Mouse (Mus musculus) midbrain, embryonic 13.5 days (tissue): ENCODE data around the gene Ccdc57. TPM values are rescaled to one million over a fixed set of nuclear protein-coding genes. Genes with fewer than 3 reads are reported as not detected.

Source experiments
- ATAC-seq: fragments of 200-750 bp; cut with Nextera tagmentation; 2 replicates; pipeline ENCODE4 v1.8.0; 2017; ENCODE audit warnings: mild to moderate bottlenecking, moderate TSS enrichment, moderate library complexity
- H3K27ac ChIP-seq: fragments of 300-500 bp; sonication (generic); 2 replicates; pipeline ENCODE4 v1.5.1; 2015; ENCODE audit warnings: inconsistent platforms, mild to moderate bottlenecking, moderate library complexity
- H3K27me3 ChIP-seq: fragments of 300-500 bp; sonication (generic); 2 replicates; pipeline ENCODE4 v1.6.1; 2015; ENCODE audit warnings: mild to moderate bottlenecking, inconsistent platforms
- H3K36me3 ChIP-seq: fragments of 300-500 bp; sonication (generic); 2 replicates; pipeline ENCODE4 v1.6.1; 2015; ENCODE audit warnings: mild to moderate bottlenecking, inconsistent platforms
- H3K4me1 ChIP-seq: fragments of 300-500 bp; sonication (generic); replicated peaks from 2 replicates; pipeline ENCODE4 v1.6.1; 2015; ENCODE audit warnings: inconsistent platforms
- H3K4me2 ChIP-seq: fragments of 300-500 bp; sonication (generic); replicated peaks from 2 replicates; pipeline ENCODE4 v1.6.1; 2015; ENCODE audit warnings: moderate library complexity, mild to moderate bottlenecking, inconsistent platforms
- H3K4me3 ChIP-seq: fragments of 300-500 bp; sonication (generic); replicated peaks from 2 replicates; pipeline ENCODE4 v1.5.1; 2015; ENCODE audit warnings: mild to moderate bottlenecking, inconsistent platforms
- H3K9ac ChIP-seq: fragments of 300-500 bp; sonication (generic); replicated peaks from 2 replicates; pipeline ENCODE4 v1.6.1; 2015; ENCODE audit warnings: mild to moderate bottlenecking, inconsistent platforms
- H3K9me3 ChIP-seq: fragments of 300-500 bp; sonication (generic); 2 replicates; pipeline ENCODE4 v1.6.1; 2016; ENCODE audit warnings: mild to moderate bottlenecking, inconsistent platforms
- WGBS: fragments of 180-500 bp; shearing (Covaris S2); methylation state at CpG from one replicate; pipeline ENCODE4 v1.1.7; 2015; 5-methylcytosine and 5-hydroxymethylcytosine counted together
- polyA plus RNA-seq: library from polyadenylated mRNA; unstranded; fragments of >200 nt; fragmentation: Nextera tagmentation; extraction: Ambion mirVana; gene quantifications from 2 replicates; pipeline ENCODE4 v1.2.1, GENCODE M21; 2015

Ccdc57 gene
- polyA plus RNA-seq, 1 experiment from 2014 or later, result 5.2 TPM

DNA sequence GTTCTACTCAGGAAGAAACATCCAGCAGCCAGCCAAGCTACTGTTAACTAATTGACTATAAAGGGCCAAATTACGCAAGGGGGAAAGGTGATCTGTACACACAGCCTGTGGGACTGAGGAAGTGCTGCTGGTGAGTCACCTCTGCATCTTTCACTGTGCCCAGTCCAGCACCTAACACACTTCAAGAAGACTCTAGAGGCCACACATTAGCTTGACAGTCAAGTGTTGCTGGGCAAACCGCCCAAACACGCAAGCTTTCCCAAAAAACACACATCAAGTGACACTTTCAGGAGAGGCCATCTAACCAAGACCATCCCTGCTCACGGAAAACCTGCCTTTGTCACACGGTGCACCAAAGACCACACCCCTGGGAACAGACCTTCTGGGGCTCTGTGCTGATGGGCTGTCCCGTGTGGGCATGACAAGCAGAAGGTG is 34.5 kb downstream of the Ccdc57 start:
- 97% methylated on average over 6 of the region's 6 CpGs for WGBS
- no peak overlapping the region for H3K4me3 ChIP-seq
- H3K36me3 ChIP-seq, result peaks cover 51% of the 10 kb centered on the region
- H3K27ac ChIP-seq, result no peak overlapping the region
- no peak overlapping the region for H3K9ac ChIP-seq
- no peaks in the 10 kb centered on the region for H3K27me3 ChIP-seq
- no peaks in the 10 kb centered on the region for H3K9me3 ChIP-seq
- no peak for ATAC-seq
- H3K4me1 ChIP-seq, result no peaks in the 10 kb centered on the region
- H3K4me2 ChIP-seq, result no peak overlapping the region

DNA sequence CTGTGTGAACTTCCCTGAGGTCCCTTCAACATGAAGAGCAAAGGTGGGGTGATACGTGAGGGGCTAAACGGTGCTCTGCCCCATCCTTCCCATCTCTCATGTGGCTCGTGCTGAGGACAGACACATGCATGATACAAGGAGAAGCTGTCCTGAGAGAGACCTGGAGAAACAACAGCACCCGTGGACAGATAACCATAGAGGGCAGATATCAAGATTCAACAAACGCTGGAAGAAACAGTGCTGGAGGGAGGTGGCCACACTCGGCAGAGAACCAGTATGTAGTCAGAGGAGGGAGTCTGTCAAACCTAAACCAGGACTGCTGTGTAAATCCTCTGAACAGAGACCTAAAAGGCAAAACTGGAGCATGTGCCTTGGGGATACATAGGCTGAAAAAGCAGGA is 37.2 kb downstream of the Ccdc57 start:
- H3K4me1 ChIP-seq, result no peaks in the 10 kb centered on the region
- no peak overlapping the region for H3K4me2 ChIP-seq
- peaks cover 54% of the 10 kb centered on the region for H3K36me3 ChIP-seq
- no peak overlapping the region for H3K27ac ChIP-seq
- 92% methylated on average over 6 of the region's 6 CpGs for WGBS
- no peak overlapping the region for H3K9ac ChIP-seq
- H3K4me3 ChIP-seq, result no peak overlapping the region
- no peak for ATAC-seq
- no peaks in the 10 kb centered on the region for H3K27me3 ChIP-seq
- H3K9me3 ChIP-seq, result no peaks in the 10 kb centered on the region

DNA sequence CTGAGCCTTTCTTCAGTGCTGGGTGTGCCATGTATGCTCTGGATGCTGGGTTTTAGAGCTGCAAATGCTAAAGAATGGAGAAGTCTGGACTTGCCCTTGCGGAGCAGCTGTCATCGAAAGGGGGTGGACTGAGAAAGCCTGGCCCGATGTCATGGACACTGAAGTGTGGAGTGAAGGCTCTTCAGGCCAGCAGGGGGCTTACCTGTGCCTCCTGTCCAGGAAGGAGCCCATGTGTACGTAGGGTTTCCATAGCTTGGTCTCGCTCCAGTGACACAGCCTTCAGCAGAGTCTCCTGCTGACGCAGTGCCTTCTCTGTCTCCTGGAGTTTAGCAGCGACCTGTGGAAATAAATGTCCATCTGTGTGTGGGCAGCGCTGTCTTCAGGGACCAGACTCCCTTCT is 38.3 kb downstream of the Ccdc57 start:
- Histone ChIP-seq H3K4me3 (no peak overlapping the region), H3K4me1 (no peaks in the 10 kb centered on the region), H3K27ac (no peak overlapping the region), H3K9me3 (no peaks in the 10 kb centered on the region), H3K36me3 (peaks cover 65% of the 10 kb centered on the region), H3K9ac (no peak overlapping the region), H3K27me3 (no peaks in the 10 kb centered on the region), H3K4me2 (no peak overlapping the region)
- ATAC-seq, result no peak
- WGBS, result 88% methylated on average over 8 of the region's 8 CpGs

DNA sequence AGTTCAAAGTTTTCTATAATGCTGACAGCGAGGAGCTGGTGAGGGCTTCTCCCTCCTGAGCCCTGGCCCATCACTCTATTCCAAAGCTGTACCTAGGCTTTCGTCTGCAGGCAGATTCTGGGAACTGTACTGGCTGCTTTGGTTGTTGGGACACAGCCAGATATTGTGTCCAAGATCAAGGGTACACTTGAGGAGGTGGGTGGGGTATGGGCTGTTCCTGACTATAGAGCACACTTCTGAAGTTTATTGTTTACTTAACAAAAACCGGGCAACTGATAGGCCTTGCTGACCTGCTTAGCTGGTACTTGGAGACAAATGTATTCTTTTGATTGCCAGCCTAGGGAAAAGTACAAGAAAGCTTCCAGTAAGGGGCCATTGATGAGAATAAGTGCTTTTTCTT is 43.5 kb downstream of the Ccdc57 start:
- Histone ChIP-seq H3K4me2 (no peak overlapping the region), H3K9me3 (no peaks in the 10 kb centered on the region), H3K9ac (no peak overlapping the region), H3K27ac (no peak overlapping the region), H3K4me3 (no peak overlapping the region), H3K4me1 (no peaks in the 10 kb centered on the region), H3K36me3 (peaks cover 81% of the 10 kb centered on the region), H3K27me3 (no peaks in the 10 kb centered on the region)
- 84% methylated on average over 3 of the region's 3 CpGs for WGBS
- ATAC-seq, result no peak

DNA sequence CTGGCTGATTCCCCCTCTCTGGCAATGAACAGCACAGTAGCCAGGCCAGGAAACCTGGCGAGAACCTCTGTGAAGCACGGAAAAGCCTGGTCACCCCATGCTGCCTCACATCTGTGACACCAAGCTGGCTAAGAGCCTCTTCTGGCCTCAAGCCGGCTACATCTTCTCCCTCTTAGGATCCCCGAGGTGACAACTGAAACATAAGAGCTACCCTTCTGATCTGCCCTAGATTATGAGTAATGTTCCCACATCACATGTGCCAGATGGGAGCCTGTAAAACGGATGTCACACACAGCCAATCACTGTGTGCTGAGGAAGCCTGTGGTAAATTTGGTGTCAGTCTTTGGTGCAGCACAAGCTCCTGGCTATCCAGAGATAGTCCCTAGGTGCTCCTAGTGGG is 44.0 kb downstream of the Ccdc57 start:
- Histone ChIP-seq H3K27me3 (no peaks in the 10 kb centered on the region), H3K9ac (no peak overlapping the region), H3K36me3 (peaks cover 81% of the 10 kb centered on the region), H3K4me3 (no peak overlapping the region), H3K9me3 (no peaks in the 10 kb centered on the region), H3K4me1 (no peaks in the 10 kb centered on the region), H3K27ac (no peak overlapping the region), H3K4me2 (no peak overlapping the region)
- ATAC-seq, result no peak
- WGBS, result 96% methylated on average over 5 of the region's 5 CpGs

DNA sequence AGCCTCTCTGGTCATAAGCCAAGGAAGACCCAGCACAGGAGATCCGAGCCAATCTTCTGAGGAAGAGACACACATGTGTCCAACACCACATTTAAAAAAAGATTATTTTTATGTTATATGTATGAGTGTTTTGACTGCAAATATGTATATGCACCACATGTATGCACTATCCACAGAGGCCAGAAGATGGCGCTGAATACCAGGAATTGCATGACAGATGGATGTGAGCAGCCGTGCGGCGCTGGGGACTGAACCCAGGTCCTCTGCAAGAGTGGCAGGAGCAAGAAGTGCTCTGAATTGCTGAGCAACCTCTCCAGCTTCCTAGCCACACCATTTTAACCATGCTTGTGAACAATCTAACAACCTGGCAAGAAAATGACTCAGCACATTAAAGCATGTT is 45.2 kb downstream of the Ccdc57 start:
- Histone ChIP-seq H3K27ac (no peak overlapping the region), H3K4me3 (no peak overlapping the region), H3K4me2 (no peak overlapping the region), H3K9ac (no peak overlapping the region), H3K36me3 (peaks cover 74% of the 10 kb centered on the region), H3K9me3 (no peaks in the 10 kb centered on the region), H3K4me1 (no peaks in the 10 kb centered on the region), H3K27me3 (no peaks in the 10 kb centered on the region)
- ATAC-seq, result no peak
- 91% methylated on average over 5 of the region's 5 CpGs for WGBS

DNA sequence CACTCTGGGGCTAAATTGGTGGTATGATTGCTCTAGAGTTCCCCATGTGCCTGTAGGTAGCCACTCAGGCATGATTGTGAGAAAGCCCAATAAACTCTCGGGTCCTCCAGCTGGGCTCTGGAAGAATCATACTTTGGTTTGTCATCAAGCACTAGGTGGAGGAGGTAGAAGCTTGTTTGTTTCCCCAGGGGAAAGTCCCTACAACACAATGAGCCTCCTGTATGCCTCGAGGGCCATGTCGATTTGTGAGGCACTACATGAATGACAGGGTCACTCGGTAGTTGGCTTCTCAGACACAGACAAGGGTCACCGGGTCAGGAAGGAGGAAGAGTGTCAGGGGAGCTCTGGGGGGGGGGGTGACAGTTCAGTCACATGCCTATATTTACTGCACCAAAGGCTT is 46.2 kb downstream of the Ccdc57 start:
- Histone ChIP-seq H3K9me3 (no peaks in the 10 kb centered on the region), H3K36me3 (peaks cover 70% of the 10 kb centered on the region), H3K4me3 (no peak overlapping the region), H3K4me1 (no peaks in the 10 kb centered on the region), H3K27ac (no peak overlapping the region), H3K4me2 (no peak overlapping the region), H3K9ac (no peak overlapping the region), H3K27me3 (no peaks in the 10 kb centered on the region)
- ATAC-seq, result no peak
- 74% methylated on average over 5 of the region's 5 CpGs for WGBS

DNA sequence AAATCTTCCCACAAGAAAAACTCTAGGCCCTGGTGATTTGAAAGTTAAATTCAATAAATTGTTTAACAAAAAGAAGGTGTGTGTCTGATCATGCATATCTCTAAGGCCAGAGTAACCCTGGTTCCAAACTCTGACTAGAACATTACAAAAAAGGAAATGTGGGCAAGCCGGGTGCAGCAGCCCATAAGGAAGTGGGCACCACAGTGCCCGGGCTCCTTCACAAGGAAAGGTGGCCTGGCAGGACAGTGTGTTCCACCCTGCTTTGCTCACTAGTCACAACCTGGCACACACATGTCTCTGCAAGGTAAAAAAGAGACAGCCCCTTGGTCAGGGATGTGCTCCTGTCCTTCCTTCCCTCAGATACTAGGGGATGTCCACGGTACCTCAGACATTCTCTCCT is 49.1 kb downstream of the Ccdc57 start:
- Histone ChIP-seq H3K9ac (no peak overlapping the region), H3K4me1 (no peaks in the 10 kb centered on the region), H3K27ac (no peak overlapping the region), H3K27me3 (no peaks in the 10 kb centered on the region), H3K9me3 (no peaks in the 10 kb centered on the region), H3K4me2 (no peak overlapping the region), H3K36me3 (peaks cover 72% of the 10 kb centered on the region), H3K4me3 (no peak overlapping the region)
- ATAC-seq, result no peak
- WGBS, result 100% methylated on average over 3 of the region's 3 CpGs

DNA sequence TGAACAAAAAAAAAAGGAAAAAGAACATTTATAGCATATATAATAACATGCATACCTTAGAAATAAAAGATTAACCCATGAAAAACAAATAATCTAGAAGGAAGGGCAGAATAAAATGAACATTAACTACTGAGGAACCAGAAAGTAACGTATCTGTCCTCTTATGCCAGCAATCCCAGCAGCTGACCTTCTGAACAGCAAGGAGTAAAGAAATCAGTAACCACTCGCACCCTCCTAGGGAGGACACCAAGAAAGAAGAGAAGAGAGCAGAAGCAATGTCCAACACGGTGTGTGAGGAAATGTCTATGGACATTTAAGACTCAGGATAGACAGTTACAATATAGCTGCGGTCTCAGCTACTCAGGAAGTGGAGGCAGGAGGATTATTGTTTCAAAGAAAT is 49.7 kb downstream of the Ccdc57 start:
- WGBS, result 90% methylated on average over 4 of the region's 4 CpGs
- Histone ChIP-seq H3K4me1 (no peaks in the 10 kb centered on the region), H3K9ac (no peak overlapping the region), H3K4me2 (no peak overlapping the region), H3K27ac (no peak overlapping the region), H3K9me3 (no peaks in the 10 kb centered on the region), H3K36me3 (peaks cover 67% of the 10 kb centered on the region), H3K4me3 (no peak overlapping the region), H3K27me3 (no peaks in the 10 kb centered on the region)
- ATAC-seq, result no peak

DNA sequence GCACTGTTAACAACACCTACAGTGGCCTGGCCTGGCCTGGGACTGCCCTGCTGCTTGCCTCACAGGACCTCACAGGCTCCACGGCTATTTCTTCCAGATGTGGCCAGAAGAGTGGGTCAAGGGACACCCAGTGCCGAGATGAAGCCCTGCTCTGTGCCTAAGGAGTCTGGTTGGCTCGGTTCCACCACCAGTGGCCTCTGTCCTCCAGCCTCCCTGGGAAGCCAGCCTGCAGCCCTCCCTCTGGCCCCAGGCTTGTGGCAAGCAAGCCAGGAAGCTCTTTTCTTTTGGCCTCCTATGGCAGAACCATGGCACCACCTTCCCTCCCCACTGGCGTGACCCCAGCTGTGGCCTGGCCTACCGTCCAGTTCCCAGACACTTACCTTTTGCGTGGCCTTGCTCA is 59.5 kb downstream of the Ccdc57 start:
- ATAC-seq, result no peak
- H3K4me3 ChIP-seq, result no peak overlapping the region
- no peaks in the 10 kb centered on the region for H3K27me3 ChIP-seq
- H3K9ac ChIP-seq, result no peak overlapping the region
- no peaks in the 10 kb centered on the region for H3K4me1 ChIP-seq
- no peaks in the 10 kb centered on the region for H3K9me3 ChIP-seq
- H3K27ac ChIP-seq, result no peak overlapping the region
- H3K4me2 ChIP-seq, result no peak overlapping the region
- 89% methylated on average over 6 of the region's 6 CpGs for WGBS
- peaks cover 5% of the 10 kb centered on the region; the same call in 1 of the 2 replicates for H3K36me3 ChIP-seq

DNA sequence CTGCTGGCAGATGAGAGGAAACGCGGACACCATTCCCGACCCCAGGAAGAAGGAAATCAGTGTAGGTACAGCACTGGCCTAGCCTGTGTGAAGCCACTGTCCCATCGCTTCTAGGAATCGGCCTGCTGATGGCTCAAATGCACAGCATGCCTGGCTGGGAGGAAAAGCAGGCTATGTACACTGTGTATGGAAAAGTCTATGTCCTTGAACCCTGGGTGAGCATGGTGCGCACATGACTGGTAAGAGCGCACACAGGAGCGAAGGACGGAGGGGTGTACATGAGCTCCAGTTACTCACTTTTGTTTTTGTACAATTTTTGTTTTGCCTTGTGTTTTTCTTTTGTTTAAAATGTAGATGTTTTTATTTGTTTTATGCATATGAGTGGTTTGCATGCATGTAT is 61.2 kb downstream of the Ccdc57 start:
- no peak overlapping the region for H3K4me3 ChIP-seq
- no peaks in the 10 kb centered on the region for H3K9me3 ChIP-seq
- no peak for ATAC-seq
- H3K4me1 ChIP-seq, result no peaks in the 10 kb centered on the region
- 96% methylated on average over 9 of the region's 9 CpGs for WGBS
- no peaks in the 10 kb centered on the region for H3K27me3 ChIP-seq
- no peak overlapping the region for H3K27ac ChIP-seq
- H3K36me3 ChIP-seq, result no peaks in the 10 kb centered on the region
- H3K9ac ChIP-seq, result no peak overlapping the region
- H3K4me2 ChIP-seq, result no peak overlapping the region

DNA sequence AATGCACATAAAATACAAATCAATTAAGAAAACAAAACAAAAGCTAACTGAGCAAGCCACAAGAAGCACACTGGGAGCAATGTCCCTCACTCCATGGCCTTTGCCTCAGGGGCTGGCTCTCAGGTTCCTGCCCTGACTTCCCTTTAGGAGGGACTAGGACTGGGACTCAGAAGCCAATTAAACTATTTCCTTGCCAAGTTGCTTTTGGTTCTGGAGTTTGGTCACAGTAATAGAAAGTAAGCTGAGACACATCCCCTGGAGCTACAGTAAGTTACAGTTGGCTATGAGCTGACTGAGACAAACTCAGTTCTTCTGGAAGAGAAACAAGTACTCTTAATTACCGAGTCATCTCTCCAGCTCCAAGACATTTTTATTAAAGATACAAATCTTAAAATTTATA is 66.9 kb downstream of the Ccdc57 start:
- no peak for ATAC-seq
- H3K9me3 ChIP-seq, result no peaks in the 10 kb centered on the region
- no peaks in the 10 kb centered on the region for H3K4me1 ChIP-seq
- peaks cover 12% of the 10 kb centered on the region for H3K36me3 ChIP-seq
- no peak overlapping the region for H3K27ac ChIP-seq
- 100% methylated on average over 1 of the region's 1 CpGs for WGBS
- no peak overlapping the region for H3K4me2 ChIP-seq
- H3K27me3 ChIP-seq, result no peaks in the 10 kb centered on the region
- no peak overlapping the region for H3K9ac ChIP-seq
- no peak overlapping the region for H3K4me3 ChIP-seq

DNA sequence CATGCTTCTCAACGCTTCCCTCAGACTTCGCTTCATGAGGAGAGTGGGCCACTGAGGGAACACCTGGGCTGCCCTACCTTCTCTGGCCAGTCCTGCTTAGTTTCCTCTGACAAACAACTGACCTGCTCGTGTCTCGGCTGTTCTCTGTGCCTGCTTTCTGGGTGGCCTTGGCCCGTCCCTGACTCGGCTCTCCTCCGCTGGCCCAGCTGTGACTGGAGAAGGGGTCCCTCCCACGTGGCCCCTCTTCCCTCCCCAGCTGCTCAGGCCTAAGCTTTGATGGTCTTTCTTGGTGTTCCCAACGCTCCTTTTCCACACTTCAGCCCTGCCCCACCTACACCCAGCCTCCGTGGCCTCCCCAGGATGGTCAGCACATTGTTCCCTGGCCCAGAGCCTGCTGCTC is 69.9 kb downstream of the Ccdc57 start:
- Histone ChIP-seq H3K4me3 (no peak overlapping the region), H3K4me1 (no peaks in the 10 kb centered on the region), H3K9ac (no peak overlapping the region), H3K4me2 (no peak overlapping the region), H3K36me3 (peaks cover 39% of the 10 kb centered on the region), H3K27me3 (no peaks in the 10 kb centered on the region), H3K9me3 (no peaks in the 10 kb centered on the region), H3K27ac (no peak overlapping the region)
- no peak for ATAC-seq
- WGBS, result 86% methylated on average over 10 of the region's 10 CpGs
